Mouse (Mus musculus) liver, embryonic 15.5 days (tissue): ENCODE results near the gene Cit. TPM values are rescaled to one million over a fixed set of nuclear protein-coding genes. Genes with fewer than 3 reads are reported as not detected.
A peak's percentile ranks its signal among the peaks of the same experiment; 100 is the strongest.

Experiments
- ATAC-seq: fragments of 200-750 bp; cut with Nextera tagmentation; 2 replicates; pipeline ENCODE4 v1.8.0; 2017; ENCODE audit warnings: moderate number of reproducible peaks, mild to moderate bottlenecking, moderate library complexity; ENCODE audit not compliant: insufficient read depth
- H3K27ac ChIP-seq: fragments of 300-500 bp; sonication (generic); replicated peaks from 2 replicates; pipeline ENCODE4 v1.5.1; 2015; ENCODE audit warnings: mild to moderate bottlenecking, inconsistent platforms
- H3K27me3 ChIP-seq: fragments of 300-500 bp; sonication (generic); 2 replicates; pipeline ENCODE4 v1.6.1; 2015; ENCODE audit warnings: mild to moderate bottlenecking, inconsistent platforms
- H3K36me3 ChIP-seq: fragments of 300-500 bp; sonication (generic); replicated peaks from 2 replicates; pipeline ENCODE4 v1.6.1; 2015; ENCODE audit warnings: moderate library complexity, mild to moderate bottlenecking, inconsistent platforms
- H3K4me1 ChIP-seq: fragments of 300-500 bp; sonication (generic); replicated peaks from 2 replicates; pipeline ENCODE4 v1.6.1; 2015; ENCODE audit warnings: inconsistent platforms
- H3K4me2 ChIP-seq: fragments of 300-500 bp; sonication (generic); 2 replicates; pipeline ENCODE4 v1.6.1; 2015; ENCODE audit warnings: moderate library complexity, mild to moderate bottlenecking, inconsistent platforms
- H3K4me3 ChIP-seq: fragments of 300-500 bp; sonication (generic); replicated peaks from 2 replicates; pipeline ENCODE4 v1.5.1; 2015; ENCODE audit warnings: mild to moderate bottlenecking, inconsistent platforms
- H3K9ac ChIP-seq: fragments of 300-500 bp; sonication (generic); 2 replicates; pipeline ENCODE4 v1.6.1; 2015; ENCODE audit warnings: moderate library complexity, mild to moderate bottlenecking, inconsistent platforms
- H3K9me3 ChIP-seq: fragments of 300-500 bp; sonication (generic); replicated peaks from 2 replicates; pipeline ENCODE4 v1.6.1; 2016; ENCODE audit warnings: inconsistent platforms
- WGBS: fragments of 180-500 bp; shearing (Covaris S2); methylation state at CpG from one replicate; pipeline ENCODE4 v1.1.7; 2015; ENCODE audit warnings: mixed read lengths; ENCODE audit not compliant: insufficient replicate concordance; 5-methylcytosine and 5-hydroxymethylcytosine counted together
- polyA plus RNA-seq: library from polyadenylated mRNA; unstranded; fragments of >200 nt; fragmentation: Nextera tagmentation; extraction: Ambion mirVana; gene quantifications from 2 replicates; pipeline ENCODE4 v1.2.1, GENCODE M21; 2015

The Cit gene
- polyA plus RNA-seq, 1 experiment from 2014 or later, result 36.4 TPM

GRCm38 (mm10) chr5:115942389-115942788 is 97.3 kb downstream of the Cit start:
- Histone ChIP-seq H3K36me3 (peaks cover 97% of the 10 kb centered on the region), H3K27me3 (no peaks in the 10 kb centered on the region), H3K9ac (no peak overlapping the region), H3K4me2 (no peak overlapping the region), H3K27ac (0 out of 2 replicates have a peak overlapping the region, but pooled peaks have one; percentile 16), H3K4me1 (peaks cover 40% of the 10 kb centered on the region), H3K4me3 (no peak overlapping the region), H3K9me3 (no peaks in the 10 kb centered on the region)
- no peak for ATAC-seq
- WGBS, result 83% methylated on average over 3 of the region's 3 CpGs

GRCm38 (mm10) chr5:115944791-115945490 is 99.9 kb downstream of the Cit start:
- Histone ChIP-seq H3K9me3 (no peaks in the 10 kb centered on the region), H3K27me3 (no peaks in the 10 kb centered on the region), H3K4me1 (peaks cover 62% of the 10 kb centered on the region), H3K27ac (peak overlapping the region; percentile 93), H3K9ac (peak overlapping the region; percentile 62), H3K4me2 (peak overlapping the region; percentile 81), H3K36me3 (peaks cover 97% of the 10 kb centered on the region), H3K4me3 (peak overlapping the region; percentile 59)
- ATAC-seq, result peak; percentile 85
- 20% methylated on average over 11 of the region's 11 CpGs for whole genome bisulfite sequencing

GRCm38 (mm10) chr5:115947622-115948353 is 102.7 kb downstream of the Cit start:
- peaks cover 65% of the 10 kb centered on the region for H3K4me1 ChIP-seq
- peak overlapping the region; percentile 81 for H3K4me2 ChIP-seq
- peak overlapping the region; percentile 62 for H3K9ac ChIP-seq

DNA sequence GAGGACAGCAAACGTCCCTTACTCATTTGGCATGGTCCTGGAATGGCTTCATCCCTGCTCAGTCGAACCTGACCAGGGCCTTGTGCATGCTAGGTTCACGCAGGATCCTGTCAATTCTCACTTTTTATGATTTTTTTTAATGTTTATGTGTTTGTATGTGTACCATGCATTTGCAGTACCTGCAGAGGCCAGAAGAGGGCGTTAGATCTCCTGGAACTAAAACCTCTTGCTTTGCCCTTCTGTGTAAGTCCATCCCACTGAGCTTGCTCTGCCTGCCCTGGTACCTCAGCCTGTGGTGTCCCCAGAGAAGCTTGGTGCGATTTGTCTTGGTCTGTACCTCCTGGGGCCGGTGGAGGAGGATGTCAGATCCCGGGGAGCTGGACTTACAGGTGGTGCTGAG is 105.9 kb downstream of the Cit start:
- H3K4me1 ChIP-seq, result peaks cover 39% of the 10 kb centered on the region
- no peaks in the 10 kb centered on the region for H3K27me3 ChIP-seq
- no peak overlapping the region for H3K9ac ChIP-seq
- peaks cover 100% of the 10 kb centered on the region for H3K36me3 ChIP-seq
- H3K9me3 ChIP-seq, result peaks cover 13% of the 10 kb centered on the region
- no peak for ATAC-seq
- no peak overlapping the region for H3K4me2 ChIP-seq
- no peak overlapping the region for H3K4me3 ChIP-seq
- WGBS, result 81% methylated on average over 7 of the region's 7 CpGs
- no peak overlapping the region for H3K27ac ChIP-seq

More at GRCm38 (mm10) chr5:115947622-115948353, 102.7 kb downstream of the Cit start:
- H3K27ac ChIP-seq, result peak overlapping the region; percentile 93
- H3K9me3 ChIP-seq, result no peaks in the 10 kb centered on the region
- peak overlapping the region; percentile 59 for H3K4me3 ChIP-seq
- no peaks in the 10 kb centered on the region for H3K27me3 ChIP-seq
- peak; percentile 84 for ATAC-seq
- H3K36me3 ChIP-seq, result peaks cover 97% of the 10 kb centered on the region
- 62% methylated on average over 15 of the region's 15 CpGs for WGBS

- no peak overlapping the region for H3K9ac ChIP-seq
- no peak overlapping the region for H3K27ac ChIP-seq
- ATAC-seq, result no peak
- no peaks in the 10 kb centered on the region for H3K27me3 ChIP-seq
- WGBS, result 93% methylated on average over 6 of the region's 6 CpGs
- peaks cover 98% of the 10 kb centered on the region for H3K36me3 ChIP-seq
- no peak overlapping the region for H3K4me2 ChIP-seq
- no peak overlapping the region for H3K4me3 ChIP-seq
- peaks cover 31% of the 10 kb centered on the region for H3K4me1 ChIP-seq
- peaks cover 27% of the 10 kb centered on the region for H3K9me3 ChIP-seq
These were observed 108.1 kb downstream of the Cit start for GRCm38 (mm10) chr5:115953173-115953572.

GRCm38 (mm10) chr5:115954084-115954483 is 109.0 kb downstream of the Cit start:
- Histone ChIP-seq H3K9me3 (peaks cover 27% of the 10 kb centered on the region), H3K9ac (no peak overlapping the region), H3K27ac (no peak overlapping the region), H3K4me2 (no peak overlapping the region), H3K27me3 (no peaks in the 10 kb centered on the region), H3K4me1 (peaks cover 31% of the 10 kb centered on the region), H3K4me3 (no peak overlapping the region), H3K36me3 (peaks cover 98% of the 10 kb centered on the region)
- no peak for ATAC-seq
- 89% methylated on average over 6 of the region's 6 CpGs for WGBS

- peaks cover 27% of the 10 kb centered on the region for H3K9me3 ChIP-seq
- peaks cover 98% of the 10 kb centered on the region for H3K36me3 ChIP-seq
- 93% methylated on average over 14 of the region's 14 CpGs for WGBS
- no peak overlapping the region for H3K9ac ChIP-seq
- H3K4me1 ChIP-seq, result peaks cover 33% of the 10 kb centered on the region
- H3K27ac ChIP-seq, result no peak overlapping the region
- H3K27me3 ChIP-seq, result no peaks in the 10 kb centered on the region
- no peak for ATAC-seq
- H3K4me3 ChIP-seq, result no peak overlapping the region
- no peak overlapping the region for H3K4me2 ChIP-seq
These were observed 109.5 kb downstream of the Cit start for GRCm38 (mm10) chr5:115954549-115954948.

DNA sequence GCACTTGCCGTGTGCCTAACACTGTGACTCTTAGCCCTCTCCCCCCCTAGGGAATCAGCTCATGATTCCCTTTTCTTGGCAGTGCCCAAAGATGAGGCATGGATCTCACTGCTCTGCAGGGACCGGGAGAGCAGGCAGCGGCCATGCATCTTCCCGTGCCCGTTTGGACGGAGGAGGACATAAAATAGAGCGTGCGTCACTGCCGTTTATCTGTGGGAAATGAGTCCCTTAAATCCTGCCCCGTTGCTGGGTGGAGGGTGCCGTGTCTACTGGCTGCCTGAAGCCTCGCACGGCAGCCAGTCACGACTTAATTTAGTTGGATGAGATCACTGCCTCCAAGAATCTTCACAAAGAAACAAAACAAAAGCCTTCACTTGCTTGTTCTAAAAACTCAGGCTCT is 110.1 kb downstream of the Cit start:
- no peak overlapping the region for H3K27ac ChIP-seq

DNA sequence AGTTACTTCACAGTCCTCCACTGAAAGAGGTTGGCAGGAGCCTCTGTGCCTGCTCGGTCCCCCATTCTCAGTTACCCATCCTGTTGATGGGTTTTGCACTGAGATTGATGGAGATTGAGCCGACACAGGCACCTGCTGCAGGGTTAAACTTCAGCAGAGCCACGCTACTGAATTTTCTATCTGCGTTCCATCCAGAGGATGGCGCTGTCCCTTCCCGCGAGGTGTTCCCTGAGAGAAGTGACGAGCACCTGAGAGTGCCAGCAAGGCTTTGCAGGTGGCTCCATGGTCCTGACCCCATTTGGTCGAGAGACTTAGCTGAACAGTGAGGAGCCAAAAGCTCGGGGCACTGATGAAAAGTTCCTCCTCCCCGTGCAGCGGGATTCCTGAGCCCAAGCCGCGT is 111.0 kb downstream of the Cit start:
- H3K9me3 ChIP-seq, result peaks cover 27% of the 10 kb centered on the region
- H3K9ac ChIP-seq, result no peak overlapping the region
- ATAC-seq, result no peak
- H3K4me1 ChIP-seq, result peaks cover 32% of the 10 kb centered on the region
- no peak overlapping the region for H3K4me3 ChIP-seq
- H3K27ac ChIP-seq, result no peak overlapping the region
- WGBS, result 92% methylated on average over 14 of the region's 14 CpGs
- H3K36me3 ChIP-seq, result peaks cover 98% of the 10 kb centered on the region
- no peaks in the 10 kb centered on the region for H3K27me3 ChIP-seq
- no peak overlapping the region for H3K4me2 ChIP-seq

More for the DNA sequence above, 110.1 kb downstream of the Cit start:
- H3K4me1 ChIP-seq, result peaks cover 33% of the 10 kb centered on the region
- no peaks in the 10 kb centered on the region for H3K27me3 ChIP-seq
- no peak overlapping the region for H3K4me2 ChIP-seq
- H3K36me3 ChIP-seq, result peaks cover 98% of the 10 kb centered on the region
- WGBS, result 96% methylated on average over 14 of the region's 14 CpGs
- H3K9ac ChIP-seq, result no peak overlapping the region
- peaks cover 27% of the 10 kb centered on the region for H3K9me3 ChIP-seq
- no peak for ATAC-seq
- H3K4me3 ChIP-seq, result no peak overlapping the region

DNA sequence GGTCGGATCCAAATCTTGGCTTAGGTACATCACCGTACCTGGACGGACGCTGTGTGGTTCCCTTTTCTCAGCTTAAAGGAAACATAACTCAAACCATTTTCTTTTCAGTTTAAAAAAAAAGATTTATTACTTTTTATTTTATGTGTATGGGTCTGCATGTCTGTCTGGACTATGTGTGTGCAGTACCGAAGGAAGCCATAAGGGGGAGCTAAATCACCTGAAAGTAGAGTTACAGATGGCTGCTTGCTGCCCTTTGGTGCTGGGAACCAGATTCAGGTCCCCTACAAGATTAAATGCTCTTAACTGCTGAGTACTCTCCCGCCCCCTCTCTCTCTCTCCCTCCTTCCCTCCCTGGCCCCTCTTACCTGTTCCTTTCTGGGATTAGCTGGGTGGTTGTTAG is 112.1 kb downstream of the Cit start:
- Histone ChIP-seq H3K4me3 (no peak overlapping the region), H3K9ac (no peak overlapping the region), H3K27ac (0 out of 2 replicates have a peak overlapping the region, but pooled peaks have one; percentile 29), H3K4me1 (peaks cover 32% of the 10 kb centered on the region), H3K36me3 (peaks cover 98% of the 10 kb centered on the region), H3K27me3 (no peaks in the 10 kb centered on the region), H3K9me3 (peaks cover 27% of the 10 kb centered on the region), H3K4me2 (no peak overlapping the region)
- WGBS, result 97% methylated on average over 6 of the region's 6 CpGs
- ATAC-seq, result no peak

DNA sequence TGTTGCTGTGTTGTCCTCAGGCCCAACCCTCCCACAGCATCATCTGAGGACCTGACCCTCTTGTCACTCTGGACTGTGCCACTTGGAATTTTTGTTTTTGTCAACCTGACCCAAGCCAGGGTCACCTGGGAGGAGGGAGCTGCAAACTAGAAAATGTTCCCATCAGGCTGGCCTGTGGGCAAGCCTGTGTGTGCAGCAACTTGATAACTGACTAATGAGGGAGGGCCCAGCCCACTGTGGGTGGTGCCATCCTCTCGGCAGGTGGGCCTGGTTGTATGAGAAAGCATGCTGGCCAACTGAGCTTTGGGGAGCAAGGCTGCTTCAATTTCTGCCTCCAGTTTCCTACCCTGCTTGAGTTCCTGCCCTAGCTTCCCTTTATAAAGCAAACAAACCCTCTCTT is 113.3 kb downstream of the Cit start:
- ATAC-seq, result peak; percentile 95
- 29% methylated on average over 1 of the region's 1 CpGs for WGBS
- H3K27me3 ChIP-seq, result no peaks in the 10 kb centered on the region
- no peak overlapping the region for H3K9ac ChIP-seq
- peak overlapping the region; percentile 79 for H3K27ac ChIP-seq
- peak overlapping the region; percentile 15; the same call in 1 of the 2 replicates for H3K4me3 ChIP-seq
- H3K36me3 ChIP-seq, result peaks cover 98% of the 10 kb centered on the region
- peak overlapping the region; percentile 48 for H3K4me2 ChIP-seq
- peaks cover 23% of the 10 kb centered on the region for H3K9me3 ChIP-seq
- peaks cover 32% of the 10 kb centered on the region for H3K4me1 ChIP-seq
